Mouse (Mus musculus): ENCODE measurements at regions not wholly inside any gene's neighbourhood (a gene's known extent, or its start where the extent isn't known, plus 50 kb on each side); places are given as distances from the start of the nearest gene placed in this dataset.
"Not testable (repeated sequence)": the region's sequence is repeated elsewhere in the genome, so short reads cannot be mapped to it uniquely, and the experiment has no call there.

- no peak for DNase-seq (ENCODE audit: low spot score)
These were observed 261.8 kb upstream of the Dcbld2 start for GRCm38 (mm10) chr16:58146479-58146878.

DNA sequence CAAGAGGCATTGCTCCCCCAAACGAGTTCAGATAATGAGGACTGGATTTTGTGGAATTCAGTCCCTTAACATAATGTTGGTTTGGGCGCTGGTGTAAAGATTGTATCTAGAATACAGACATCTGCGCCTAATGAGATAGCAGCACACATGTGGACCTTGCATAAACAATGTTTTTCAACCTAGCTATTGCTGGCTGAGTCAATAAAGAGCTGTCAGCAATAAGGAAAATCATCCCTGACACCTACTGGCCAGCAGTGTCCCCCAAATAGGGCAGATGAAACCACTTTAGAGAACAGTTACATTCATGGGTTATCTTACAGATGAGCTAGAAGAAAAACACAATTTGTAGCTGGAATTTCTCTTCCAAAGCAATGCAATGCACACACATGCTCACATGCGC is 252.7 kb upstream of the Dcbld2 start:
- peak; percentile 11 for DNase-seq (ENCODE audit: low spot score)

- no peak for DNase-seq (ENCODE audit: low spot score)
These were observed 229.4 kb upstream of the Dcbld2 start for GRCm38 (mm10) chr16:58178744-58179401.

DNA sequence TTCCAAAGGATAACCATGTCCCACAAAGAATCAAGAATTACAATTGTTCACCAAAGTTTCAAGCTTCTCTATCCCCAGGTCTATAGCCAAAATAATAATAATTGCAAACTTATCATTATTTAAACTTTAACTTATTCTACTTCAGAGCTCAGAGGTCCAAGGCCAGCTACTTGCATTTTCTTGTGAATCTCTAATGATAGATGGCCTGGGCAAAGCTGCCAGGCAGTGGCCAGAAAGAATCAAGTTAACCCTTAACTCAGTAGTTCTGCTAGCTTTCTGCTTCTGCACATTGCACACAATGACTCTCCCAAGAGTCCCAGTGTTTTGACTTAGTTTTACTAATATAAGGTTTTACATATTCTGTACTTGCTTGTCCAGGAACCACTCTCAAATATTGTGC is 228.3 kb upstream of the Dcbld2 start:
- DNase-seq (ENCODE audit: low spot score), result not testable (repeated sequence)

- DNase-seq (ENCODE audit: low spot score), result no peak
These were observed 213.4 kb upstream of the Dcbld2 start for GRCm38 (mm10) chr16:58194619-58195497.

DNA sequence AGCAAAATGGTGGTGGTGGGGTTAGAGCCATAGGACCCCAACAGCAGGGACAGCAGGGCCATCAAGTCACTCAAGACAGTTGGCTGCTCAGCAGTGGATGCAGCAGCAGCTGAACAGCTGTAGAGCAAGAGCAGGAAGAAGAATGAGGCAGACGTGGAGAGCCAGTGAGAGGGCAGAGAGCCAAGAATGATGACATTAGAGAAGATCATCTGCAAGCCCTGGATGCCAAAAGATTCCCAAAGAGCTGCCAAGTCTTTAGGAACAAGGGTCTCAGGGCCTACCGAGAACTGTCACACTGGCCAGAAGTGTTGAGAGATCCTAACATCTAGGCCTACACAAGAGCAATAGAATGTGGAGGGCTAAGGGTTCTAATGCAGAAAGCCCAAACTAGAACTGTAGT is 196.4 kb upstream of the Dcbld2 start:
- no peak for DNase-seq (ENCODE audit: low spot score)

- DNase-seq (ENCODE audit: low spot score), result no peak
These were observed 173.6 kb upstream of the Dcbld2 start for GRCm38 (mm10) chr16:58234686-58235085.

DNA sequence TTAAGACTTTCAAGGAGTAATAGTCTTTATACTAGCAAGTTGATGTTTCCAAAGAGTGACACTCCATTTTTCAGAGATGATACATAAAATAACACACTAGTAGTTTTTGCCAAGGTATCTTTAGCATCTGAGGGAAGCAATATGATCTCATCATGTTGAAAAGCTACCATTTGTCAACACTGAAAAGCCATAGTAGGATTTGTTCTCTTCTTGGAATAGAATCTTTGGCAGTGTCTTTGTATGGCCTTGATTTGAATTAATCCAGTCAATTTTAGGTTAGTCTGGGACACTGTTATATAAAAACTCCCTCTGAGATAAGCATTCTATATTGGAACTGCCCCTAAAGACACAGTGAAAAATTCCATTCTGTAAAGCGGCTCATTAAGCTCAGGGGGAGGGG is 171.4 kb upstream of the Dcbld2 start:
- DNase-seq (ENCODE audit: low spot score), result no peak

- no peak for DNase-seq (ENCODE audit: low spot score)
These were observed 132.0 kb upstream of the Dcbld2 start for GRCm38 (mm10) chr16:58276281-58276680.

GRCm38 (mm10) chr16:58281474-58281873 is 126.8 kb upstream of the Dcbld2 start:
- DNase-seq (ENCODE audit: low spot score), result peak; percentile 53

DNA sequence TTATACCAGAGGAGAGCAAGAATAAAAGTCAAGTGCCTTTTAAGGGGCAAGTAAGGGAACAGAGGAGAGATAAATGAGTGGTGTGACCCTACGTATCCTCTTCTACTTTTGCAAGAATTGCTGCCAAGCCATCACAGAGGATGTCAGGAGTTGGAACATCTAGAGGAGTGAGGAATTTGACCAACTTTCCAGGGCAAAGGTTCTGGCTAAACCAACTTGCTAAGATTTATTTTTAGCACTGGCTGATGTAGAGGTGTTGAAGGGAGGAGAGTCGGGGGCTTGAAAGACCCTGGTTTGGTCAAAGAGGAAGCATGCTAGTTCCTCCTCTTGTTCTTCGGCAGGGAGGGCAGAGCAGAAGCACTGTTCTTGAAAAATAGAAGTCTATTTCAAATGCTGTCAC is 113.8 kb upstream of the Dcbld2 start:
- DNase-seq (ENCODE audit: low spot score), result no peak

DNA sequence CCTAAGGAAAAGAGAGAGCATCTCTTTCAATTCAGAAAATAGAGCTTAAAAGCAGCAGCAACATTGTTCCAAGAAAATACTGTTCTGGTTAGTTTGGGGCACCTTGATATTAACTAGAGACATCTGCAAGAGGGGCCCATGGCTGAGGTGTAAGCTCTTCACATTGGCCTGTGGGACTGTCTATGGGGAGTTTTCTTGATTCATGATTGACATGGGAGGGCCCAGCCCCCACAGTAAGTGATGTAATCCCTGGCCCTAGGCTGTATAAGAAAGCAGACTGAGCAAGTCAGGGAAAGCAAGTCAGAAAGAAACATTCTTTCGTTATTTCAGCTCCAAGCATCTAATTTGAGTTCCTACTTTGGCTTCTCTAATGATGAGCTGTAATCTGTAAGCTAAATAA is 113.1 kb upstream of the Dcbld2 start:
- DNase-seq (ENCODE audit: low spot score), result no peak

DNA sequence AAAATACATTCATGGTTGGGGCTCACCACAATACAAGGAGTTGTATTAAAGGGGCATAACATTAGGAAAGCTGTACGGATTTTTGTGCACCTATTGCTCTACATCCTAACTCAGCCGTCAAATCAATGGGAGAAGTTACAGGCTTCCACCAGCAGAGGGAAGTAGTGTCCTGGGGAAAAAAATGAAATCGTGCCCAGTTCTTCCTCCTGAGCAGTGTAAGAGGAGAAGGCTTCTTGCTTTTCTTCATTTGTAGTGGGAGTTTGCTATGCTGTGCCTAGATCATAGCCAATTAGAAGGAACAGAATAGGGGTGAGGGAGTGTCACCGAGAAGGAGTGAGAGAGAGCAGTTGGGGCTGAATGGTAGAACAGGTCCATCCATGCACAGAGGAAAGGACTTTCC is 108.7 kb upstream of the Dcbld2 start:
- peak; percentile 83 for DNase-seq (ENCODE audit: low spot score)

- DNase-seq (ENCODE audit: low spot score), result no peak
These were observed 108.1 kb upstream of the Dcbld2 start for GRCm38 (mm10) chr16:58300098-58300497.

DNA sequence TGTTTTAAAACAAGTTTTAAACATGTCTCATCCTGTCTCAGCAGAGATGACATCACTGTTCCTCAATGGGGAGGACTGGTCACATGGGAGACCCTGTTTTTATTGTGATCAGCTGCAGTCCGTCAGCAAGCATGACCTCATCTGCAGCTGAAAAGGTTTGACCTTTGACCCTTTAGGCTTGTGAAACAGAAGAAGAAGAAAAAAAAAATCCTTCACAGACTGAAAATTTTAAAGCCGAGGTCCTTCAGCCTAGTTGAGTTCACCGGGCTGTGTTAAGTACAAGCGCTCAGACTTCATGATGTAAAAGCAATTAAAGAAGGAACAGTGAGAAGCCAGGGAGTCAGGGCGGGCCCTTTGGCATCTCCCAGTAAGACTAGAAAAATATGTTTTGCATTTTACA is 104.7 kb upstream of the Dcbld2 start:
- DNase-seq (ENCODE audit: low spot score), result peak; percentile 52

DNA sequence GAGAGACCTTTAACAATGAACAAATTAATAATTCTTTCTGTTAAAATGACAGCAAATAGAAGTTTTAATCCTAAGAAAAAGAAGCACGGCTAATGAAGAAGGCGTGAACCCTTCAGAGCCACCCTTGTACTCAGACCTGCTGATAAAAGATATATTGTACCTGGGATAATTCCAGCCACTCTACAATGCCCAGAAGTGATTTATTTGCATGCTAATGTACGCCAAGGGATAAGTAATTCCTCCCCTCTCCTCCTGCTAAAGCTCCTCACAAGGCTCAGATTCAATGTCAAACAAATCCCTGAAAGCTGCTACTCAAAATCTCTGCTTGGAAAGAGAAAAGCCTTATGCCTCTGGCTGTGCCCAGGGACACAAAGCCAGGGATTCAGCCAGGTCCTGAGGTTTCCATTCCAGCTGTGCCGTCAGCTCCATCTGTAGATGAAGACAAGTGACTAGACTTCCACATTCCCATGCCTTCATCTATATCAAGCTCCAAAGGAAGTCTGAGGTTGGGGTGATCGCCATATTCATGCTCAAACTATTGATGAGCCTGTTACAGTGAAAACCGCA is 91.3 kb upstream of the Dcbld2 start:
- no peak for DNase-seq (ENCODE audit: low spot score)

GRCm38 (mm10) chr16:58331087-58331486 is 77.2 kb upstream of the Dcbld2 start:
- DNase-seq (ENCODE audit: low spot score), result no peak

- no peak for DNase-seq (ENCODE audit: low spot score)
These were observed 64.3 kb upstream of the Dcbld2 start for GRCm38 (mm10) chr16:58343921-58344320.

- DNase-seq (ENCODE audit: low spot score), result no peak
These were observed 58.9 kb upstream of the Dcbld2 start for GRCm38 (mm10) chr16:58349354-58349753.

DNA sequence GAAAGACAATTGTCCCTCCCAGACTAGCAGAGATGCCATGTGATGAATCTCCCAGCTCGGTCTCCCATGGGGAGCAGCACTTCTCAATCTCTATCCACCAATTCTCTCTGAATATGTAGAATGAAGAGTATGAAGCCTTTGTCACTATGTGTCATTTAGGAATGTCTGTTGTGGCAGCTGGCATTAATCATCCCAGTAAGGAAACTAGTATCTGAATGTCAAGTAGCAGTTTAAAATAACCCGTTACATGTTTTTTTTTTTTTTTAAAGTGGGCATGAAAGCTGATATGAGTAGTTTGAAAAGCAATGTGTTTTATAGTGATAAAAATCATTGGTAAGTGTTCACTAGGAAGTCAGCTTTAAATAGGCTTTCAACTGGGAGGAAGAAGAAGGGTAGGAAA is 58.4 kb upstream of the Dcbld2 start:
- DNase-seq (ENCODE audit: low spot score), result no peak

DNA sequence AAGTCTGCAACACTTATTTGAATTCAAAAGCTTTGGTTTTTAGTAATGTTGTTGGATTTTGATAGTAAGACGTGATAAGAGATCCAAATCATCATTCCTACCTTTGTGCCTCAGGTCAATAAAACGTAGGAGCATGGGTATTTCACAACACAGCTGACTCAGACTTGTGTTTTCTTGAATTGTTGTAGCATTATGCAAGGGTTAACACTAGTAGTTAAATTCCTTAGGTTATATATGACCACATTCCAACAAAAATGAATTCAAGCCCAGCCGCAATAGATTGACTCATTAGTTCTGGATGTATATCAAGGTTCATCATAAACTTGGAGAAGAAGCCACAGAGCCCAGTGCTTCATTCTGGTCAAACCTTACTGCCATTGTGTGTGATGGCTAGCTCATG is 56.1 kb upstream of the Dcbld2 start:
- no peak for DNase-seq (ENCODE audit: low spot score)

GRCm38 (mm10) chr16:58354551-58354950 is 53.7 kb upstream of the Dcbld2 start:
- no peak for DNase-seq (ENCODE audit: low spot score)
